Mouse (Mus musculus) hindbrain, embryonic 14.5 days (tissue): ENCODE results near the gene Rad51b. TPM values are rescaled to one million over a fixed set of nuclear protein-coding genes. Genes with fewer than 3 reads are reported as not detected.

Source experiments
- ATAC-seq: fragments of 200-750 bp; cut with Nextera tagmentation; 2 replicates; pipeline ENCODE4 v1.8.0; 2017; ENCODE audit warnings: moderate number of reproducible peaks, mild to moderate bottlenecking, moderate TSS enrichment, moderate library complexity; ENCODE audit not compliant: low FRiP score
- DNase-seq: peaks from one replicate; pipeline ENCODE4 v3.0.0-alpha.2; 2015; ENCODE audit warnings: low spot score
- H3K27ac ChIP-seq: fragments of 300-500 bp; sonication (generic); 2 replicates; pipeline ENCODE4 v1.5.1; 2014; ENCODE audit warnings: mild to moderate bottlenecking, moderate library complexity
- H3K27me3 ChIP-seq: fragments of 300-500 bp; sonication (generic); 2 replicates; pipeline ENCODE4 v1.6.1; 2014; ENCODE audit warnings: mild to moderate bottlenecking, low read length, mixed read lengths; ENCODE audit not compliant: control insufficient read depth, insufficient read depth
- H3K36me3 ChIP-seq: fragments of 300-500 bp; sonication (generic); replicated peaks from 2 replicates; pipeline ENCODE4 v1.6.1; 2014; ENCODE audit not compliant: control insufficient read depth, insufficient read depth
- H3K4me1 ChIP-seq: fragments of 300-500 bp; sonication (generic); replicated peaks from 2 replicates; pipeline ENCODE4 v1.6.1; 2014; ENCODE audit warnings: antibody characterized with exemption, low read length, mixed read lengths; ENCODE audit not compliant: control insufficient read depth, insufficient read depth
- H3K4me2 ChIP-seq: fragments of 300-500 bp; sonication (generic); replicated peaks from 2 replicates; pipeline ENCODE4 v1.6.1; 2014; ENCODE audit warnings: mild to moderate bottlenecking, moderate library complexity
- H3K4me3 ChIP-seq: fragments of 300-500 bp; sonication (generic); replicated peaks from 2 replicates; pipeline ENCODE4 v1.5.1; 2014; ENCODE audit warnings: mild to moderate bottlenecking, low read length
- H3K9ac ChIP-seq: fragments of 300-500 bp; sonication (generic); 2 replicates; pipeline ENCODE4 v1.6.1; 2014
- H3K9me3 ChIP-seq: fragments of 300-500 bp; sonication (generic); 2 replicates; pipeline ENCODE4 v1.6.1; 2016; ENCODE audit warnings: low read length; ENCODE audit not compliant: control insufficient read depth
- WGBS: fragments of 180-500 bp; shearing (Covaris S2); extraction: QIAGEN DNeasy Blood & Tissue Kit; methylation state at CpG from one replicate; pipeline ENCODE4 v1.1.7; 2014; 5-methylcytosine and 5-hydroxymethylcytosine counted together
- polyA plus RNA-seq: library from polyadenylated mRNA; unstranded; fragments of >200 nt; fragmentation: Nextera tagmentation; extraction: Ambion mirVana; gene quantifications from 2 replicates; pipeline ENCODE4 v1.2.1, GENCODE M21; 2014

The Rad51b gene
- polyA plus RNA-seq, 1 experiment from 2014 or later = 1.5 TPM

DNA sequence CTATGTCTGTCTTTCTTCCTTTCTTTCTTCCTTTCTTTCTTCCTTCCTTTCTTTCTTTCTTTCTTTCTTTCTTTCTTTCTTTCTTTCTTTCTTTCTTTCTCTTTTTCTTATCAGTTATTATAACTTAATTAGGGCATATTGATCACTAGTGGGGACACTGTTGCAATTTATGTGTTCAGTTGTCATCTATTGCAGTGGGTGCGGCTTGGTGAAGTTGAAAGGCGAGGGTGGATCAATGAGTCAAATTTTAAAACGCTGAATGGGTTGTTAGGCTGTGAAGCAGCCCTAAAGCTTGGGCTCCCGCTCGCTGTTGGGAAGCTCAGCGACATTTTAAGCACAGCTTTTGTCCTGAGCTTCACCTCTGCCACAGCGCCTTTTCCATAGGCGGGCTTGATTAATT, 139.0 kb downstream of the Rad51b start:
- no peaks in the 10 kb centered on the region for H3K27me3 ChIP-seq
- DNase-seq = no peak
- H3K36me3 ChIP-seq = no peaks in the 10 kb centered on the region
- H3K4me3 ChIP-seq = no peak overlapping the region
- H3K27ac ChIP-seq = no peak overlapping the region
- H3K4me1 ChIP-seq = no peaks in the 10 kb centered on the region
- H3K4me2 ChIP-seq = no peak overlapping the region
- H3K9ac ChIP-seq = no peak overlapping the region
- no peaks in the 10 kb centered on the region for H3K9me3 ChIP-seq
- ATAC-seq = no peak
- 39% methylated on average over 8 of the region's 8 CpGs for WGBS

DNA sequence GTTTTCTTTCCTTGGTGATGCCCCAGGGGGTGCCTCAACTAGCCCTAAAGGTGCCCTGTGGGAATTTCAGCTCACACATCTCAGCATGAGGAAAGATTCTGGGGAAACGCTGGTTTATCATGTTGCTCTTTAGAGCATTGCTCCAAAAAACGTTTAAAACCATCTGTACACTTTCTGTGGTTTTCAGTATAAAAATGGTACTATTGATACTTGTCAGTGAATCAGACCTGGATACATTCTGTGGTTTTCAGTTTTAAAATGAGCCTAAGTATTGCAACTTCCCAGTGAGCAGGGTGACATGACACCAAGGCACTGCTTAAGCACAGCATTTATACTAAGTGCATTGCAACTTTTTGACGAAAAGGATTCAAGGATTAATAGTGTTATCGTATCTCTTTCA, 139.8 kb downstream of the Rad51b start:
- H3K36me3 ChIP-seq = no peaks in the 10 kb centered on the region
- ATAC-seq (no peak), DNase-seq (no peak)
- H3K9ac ChIP-seq = no peak overlapping the region
- no peak overlapping the region for H3K4me2 ChIP-seq
- H3K9me3 ChIP-seq = no peaks in the 10 kb centered on the region
- no peaks in the 10 kb centered on the region for H3K4me1 ChIP-seq
- H3K27me3 ChIP-seq = no peaks in the 10 kb centered on the region
- WGBS = 77% methylated on average over 4 of the region's 4 CpGs
- no peak overlapping the region for H3K27ac ChIP-seq
- no peak overlapping the region for H3K4me3 ChIP-seq

DNA sequence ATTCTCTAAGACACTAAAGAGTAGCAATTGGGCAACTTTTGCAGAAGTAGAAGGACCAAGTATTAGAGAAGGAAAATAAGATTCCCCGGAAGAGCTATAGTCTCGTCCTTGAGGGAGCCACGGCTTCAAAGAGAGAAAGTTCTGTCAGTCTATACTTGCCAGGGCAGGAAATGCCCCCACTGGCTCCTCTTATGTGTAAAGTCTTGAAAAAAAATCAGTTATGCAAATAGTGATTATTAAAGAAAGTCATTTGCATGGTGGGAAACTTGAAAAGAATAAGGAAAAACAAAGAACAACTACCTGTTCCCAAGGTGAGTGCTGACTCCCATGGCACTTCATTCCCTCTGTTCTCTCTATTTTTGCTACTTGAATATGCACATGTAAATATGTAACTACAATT, 140.5 kb downstream of the Rad51b start:
- H3K27me3 ChIP-seq = no peaks in the 10 kb centered on the region
- H3K36me3 ChIP-seq = no peaks in the 10 kb centered on the region
- no peak overlapping the region for H3K9ac ChIP-seq
- ATAC-seq = no peak
- 92% methylated on average over 3 of the region's 3 CpGs for WGBS
- H3K4me2 ChIP-seq = no peak overlapping the region
- no peak overlapping the region for H3K27ac ChIP-seq
- H3K4me3 ChIP-seq = no peak overlapping the region
- H3K9me3 ChIP-seq = no peaks in the 10 kb centered on the region
- H3K4me1 ChIP-seq = no peaks in the 10 kb centered on the region
- no peak for DNase-seq

DNA sequence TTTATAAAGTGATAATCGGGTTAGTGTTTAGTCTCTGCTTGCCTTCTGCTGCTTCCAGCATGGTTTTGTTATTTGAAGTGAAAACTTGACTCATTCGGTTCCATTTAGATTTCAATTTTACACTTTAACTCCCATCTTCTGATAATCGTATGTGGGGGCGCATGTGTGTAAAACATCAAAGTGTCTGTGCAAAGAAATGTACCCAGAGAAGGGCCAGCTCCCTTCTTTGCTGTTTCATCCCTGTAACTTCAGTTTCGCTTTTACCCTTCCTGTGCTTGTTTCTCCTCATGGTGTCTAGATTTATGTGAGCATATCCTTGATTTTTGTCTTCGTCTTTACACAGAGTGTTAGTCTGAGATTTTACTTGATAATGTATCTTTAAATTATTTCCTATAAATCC, 142.9 kb downstream of the Rad51b start:
- H3K36me3 ChIP-seq = no peaks in the 10 kb centered on the region
- H3K27ac ChIP-seq = no peak overlapping the region
- no peak overlapping the region for H3K4me2 ChIP-seq
- H3K9ac ChIP-seq = no peak overlapping the region
- no peaks in the 10 kb centered on the region for H3K9me3 ChIP-seq
- 95% methylated on average over 6 of the region's 6 CpGs for WGBS
- H3K4me3 ChIP-seq = no peak overlapping the region
- DNase-seq (no peak), ATAC-seq (no peak)
- H3K4me1 ChIP-seq = no peaks in the 10 kb centered on the region
- H3K27me3 ChIP-seq = no peaks in the 10 kb centered on the region

DNA sequence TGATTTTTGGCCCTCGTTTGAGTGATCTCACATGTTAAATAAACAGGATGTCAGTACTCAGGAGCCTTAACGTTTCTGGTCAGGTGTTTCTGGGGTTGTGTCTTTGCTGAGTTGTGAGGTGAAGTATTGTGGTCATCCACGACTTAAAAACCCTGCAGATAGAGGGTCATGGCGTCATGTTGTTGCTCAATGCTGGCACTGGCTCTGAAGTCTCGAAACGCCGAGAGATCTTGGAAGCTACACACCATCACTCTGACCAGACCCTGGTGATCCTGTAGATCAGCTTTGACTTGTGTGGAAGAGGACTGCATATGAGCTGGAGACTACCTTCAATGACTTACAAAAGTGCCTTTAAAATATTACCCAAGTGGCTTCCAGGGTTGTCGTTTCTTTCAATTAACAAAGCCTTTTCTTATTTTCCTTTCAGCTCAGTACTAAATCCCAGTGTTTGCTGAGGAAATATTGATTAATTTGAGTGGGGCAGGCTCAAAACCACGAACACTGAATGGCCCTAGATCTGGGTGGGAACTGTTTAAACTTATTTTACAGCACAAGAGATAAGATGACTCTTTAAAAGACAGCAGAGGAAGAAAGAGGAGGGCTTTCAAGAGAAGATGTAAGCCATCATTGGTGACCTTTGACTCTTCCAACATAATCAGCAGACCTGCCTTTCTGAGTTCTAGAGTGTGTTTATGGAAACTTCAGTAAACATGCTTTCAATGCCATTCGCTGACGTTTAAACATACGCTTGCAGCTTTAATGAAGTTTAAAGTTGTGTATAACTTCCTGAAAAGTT, 144.3 kb downstream of the Rad51b start:
- DNase-seq (no peak), ATAC-seq (no peak)
- no peak overlapping the region for H3K4me2 ChIP-seq
- no peaks in the 10 kb centered on the region for H3K27me3 ChIP-seq
- H3K9me3 ChIP-seq = no peaks in the 10 kb centered on the region
- no peaks in the 10 kb centered on the region for H3K4me1 ChIP-seq
- H3K27ac ChIP-seq = no peak overlapping the region
- no peaks in the 10 kb centered on the region for H3K36me3 ChIP-seq
- H3K9ac ChIP-seq = no peak overlapping the region
- no peak overlapping the region for H3K4me3 ChIP-seq
- WGBS = 85% methylated on average over 12 of the region's 12 CpGs

DNA sequence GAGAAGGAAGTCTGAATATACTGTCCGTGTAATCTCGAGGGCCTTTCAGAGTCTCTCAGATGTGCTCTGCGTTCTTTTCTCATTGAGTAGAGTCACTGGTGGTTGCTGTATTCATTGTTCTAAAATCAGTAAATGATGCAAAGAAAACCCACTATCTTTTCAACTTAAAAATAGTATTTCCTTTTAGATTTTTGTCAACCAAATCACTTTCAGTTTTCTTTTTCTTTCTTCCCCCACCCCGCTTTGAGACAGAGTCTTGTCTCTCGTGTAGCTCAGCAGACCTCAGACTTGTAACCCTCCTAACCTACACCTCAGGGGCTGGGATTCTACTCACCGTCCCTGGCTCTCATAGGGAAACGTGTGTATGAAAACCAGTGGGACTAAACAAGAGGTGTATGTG, 145.0 kb downstream of the Rad51b start:
- H3K27ac ChIP-seq = no peak overlapping the region
- no peaks in the 10 kb centered on the region for H3K9me3 ChIP-seq
- H3K27me3 ChIP-seq = no peaks in the 10 kb centered on the region
- H3K4me1 ChIP-seq = no peaks in the 10 kb centered on the region
- ATAC-seq = no peak
- H3K36me3 ChIP-seq = no peaks in the 10 kb centered on the region
- 83% methylated on average over 7 of the region's 7 CpGs for WGBS
- no peak for DNase-seq
- no peak overlapping the region for H3K9ac ChIP-seq
- no peak overlapping the region for H3K4me2 ChIP-seq
- H3K4me3 ChIP-seq = no peak overlapping the region

DNA sequence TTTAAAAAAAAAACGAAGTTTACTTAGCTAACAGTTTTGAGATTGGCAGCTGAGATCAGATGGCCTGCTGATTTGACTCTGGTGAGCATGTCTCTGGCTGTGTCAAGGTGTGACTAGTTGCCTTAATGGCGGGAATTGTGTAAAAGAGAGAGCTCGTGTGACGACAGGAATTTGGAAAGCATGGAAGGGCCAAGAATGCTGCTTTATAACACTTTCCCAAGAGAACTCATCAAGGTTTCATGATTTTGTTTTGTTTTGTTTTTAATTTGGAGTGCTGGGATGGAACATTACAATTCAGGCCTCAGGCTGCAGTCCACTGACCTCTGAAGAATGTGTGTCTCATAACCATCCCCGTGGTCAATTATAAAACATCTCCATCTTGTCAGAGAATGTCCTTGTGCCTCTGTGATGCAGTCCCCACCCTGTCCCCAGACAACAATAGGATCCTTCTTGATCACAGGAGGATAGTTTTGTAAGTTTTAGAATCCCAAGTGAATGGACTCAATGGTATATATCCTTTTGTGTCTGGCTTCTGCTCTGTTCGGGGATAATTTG, 145.8 kb downstream of the Rad51b start:
- ATAC-seq (no peak), DNase-seq (no peak)
- Histone ChIP-seq H3K9me3 (no peaks in the 10 kb centered on the region), H3K4me3 (no peak overlapping the region), H3K9ac (no peak overlapping the region), H3K27me3 (no peaks in the 10 kb centered on the region), H3K4me2 (no peak overlapping the region), H3K27ac (no peak overlapping the region), H3K36me3 (no peaks in the 10 kb centered on the region), H3K4me1 (no peaks in the 10 kb centered on the region)
- 63% methylated on average over 6 of the region's 6 CpGs for WGBS

DNA sequence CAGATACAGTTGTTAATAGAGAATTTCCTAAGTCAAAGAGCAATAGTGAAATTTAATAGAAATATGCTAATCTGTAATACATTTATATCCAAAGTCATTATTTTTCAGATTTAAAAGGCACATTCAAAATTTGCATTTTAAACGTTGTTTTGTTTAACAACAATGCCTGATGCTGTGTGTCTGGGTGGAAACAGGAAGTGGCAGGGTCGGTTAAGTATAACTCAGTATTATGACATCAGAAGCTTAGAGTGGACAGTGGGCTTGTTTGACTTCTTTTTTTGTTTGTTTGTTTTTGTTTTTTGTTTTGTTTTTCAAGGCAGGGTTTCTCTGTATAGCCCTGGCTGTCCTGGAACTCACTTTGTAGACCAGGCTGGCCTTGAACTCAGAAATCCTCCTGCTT, 147.6 kb downstream of the Rad51b start:
- Histone ChIP-seq H3K9me3 (no peaks in the 10 kb centered on the region), H3K36me3 (no peaks in the 10 kb centered on the region), H3K4me1 (no peaks in the 10 kb centered on the region), H3K4me2 (no peak overlapping the region), H3K27ac (no peak overlapping the region), H3K4me3 (no peak overlapping the region), H3K27me3 (no peaks in the 10 kb centered on the region), H3K9ac (no peak overlapping the region)
- DNase-seq (no peak), ATAC-seq (no peak)
- 79% methylated on average over 2 of the region's 2 CpGs for WGBS

DNA sequence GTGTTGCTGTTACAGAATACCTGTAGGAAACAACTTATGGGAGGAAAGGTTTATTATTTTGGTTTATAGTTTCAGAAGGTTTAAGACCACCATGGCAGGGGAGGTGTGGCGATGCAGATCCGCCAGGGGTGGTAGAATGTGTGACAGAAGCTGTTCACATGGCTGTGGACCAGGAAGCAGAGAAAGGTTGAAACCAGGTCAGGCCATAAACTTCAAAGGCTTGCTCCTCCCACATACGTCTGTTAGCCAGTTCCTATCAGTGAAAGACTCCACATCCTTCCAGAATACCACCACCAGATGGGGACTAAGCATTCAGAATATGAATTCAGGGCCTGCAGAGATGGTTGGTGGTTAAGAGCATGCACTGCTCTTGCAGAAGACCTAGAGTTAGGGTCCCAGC, 150.0 kb downstream of the Rad51b start:
- Histone ChIP-seq H3K27me3 (no peaks in the 10 kb centered on the region), H3K36me3 (no peaks in the 10 kb centered on the region), H3K4me3 (no peak overlapping the region), H3K9me3 (no peaks in the 10 kb centered on the region), H3K27ac (no peak overlapping the region), H3K4me1 (no peaks in the 10 kb centered on the region), H3K9ac (no peak overlapping the region), H3K4me2 (no peak overlapping the region)
- DNase-seq = no peak
- ATAC-seq = no peak
- 89% methylated on average over 3 of the region's 3 CpGs for WGBS
